Mouse (Mus musculus) right cerebral cortex, postnatal 25 days (tissue): Measurements from ENCODE around the gene Med11.
A peak's percentile ranks its signal among the peaks of the same experiment; 100 is the strongest.
"Not testable (repeated sequence)": the region's sequence is repeated elsewhere in the genome, so short reads cannot be mapped to it uniquely, and the experiment has no call there.

ENCODE experiments used
- DNase-seq: peaks from one replicate; pipeline ENCODE4 v3.0.0; 2022

Med11 gene

GRCm38 (mm10) chr11:70451797-70452498, at the start of gene Med11:
Med11 (plus strand) TSS chr11:70451919.
- DNase-seq: peak; percentile 92

GRCm38 (mm10) chr11:70403598-70403997, 48.1 kb upstream of the Med11 start:
- DNase-seq: no peak

- peak; percentile 92 for DNase-seq
Measured at GRCm38 (mm10) chr11:70409594-70410296, 42.0 kb upstream of the Med11 start, which contains the start of gene Pelp1. Pelp1 (minus strand) TSS chr11:70410031.

DNA sequence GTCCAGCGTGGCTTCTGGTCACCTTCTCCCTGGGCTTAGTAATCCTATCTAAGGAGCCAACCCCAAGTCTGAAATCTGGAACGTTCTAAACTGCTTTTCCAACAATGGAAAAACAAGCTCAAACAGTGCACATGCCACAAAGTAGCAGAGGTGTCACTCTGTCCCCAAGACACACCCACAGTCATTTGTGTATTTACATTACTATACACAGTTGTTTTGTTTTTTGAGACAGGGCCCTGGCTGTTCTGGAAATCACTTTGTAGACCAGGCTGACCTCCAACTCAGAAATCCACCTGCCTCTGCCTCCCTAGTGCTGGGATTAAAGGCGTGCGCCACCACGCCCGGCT, 41.4 kb upstream of the Med11 start:
- no peak for DNase-seq

GRCm38 (mm10) chr11:70412591-70412990, 39.1 kb upstream of the Med11 start:
- no peak for DNase-seq

DNA sequence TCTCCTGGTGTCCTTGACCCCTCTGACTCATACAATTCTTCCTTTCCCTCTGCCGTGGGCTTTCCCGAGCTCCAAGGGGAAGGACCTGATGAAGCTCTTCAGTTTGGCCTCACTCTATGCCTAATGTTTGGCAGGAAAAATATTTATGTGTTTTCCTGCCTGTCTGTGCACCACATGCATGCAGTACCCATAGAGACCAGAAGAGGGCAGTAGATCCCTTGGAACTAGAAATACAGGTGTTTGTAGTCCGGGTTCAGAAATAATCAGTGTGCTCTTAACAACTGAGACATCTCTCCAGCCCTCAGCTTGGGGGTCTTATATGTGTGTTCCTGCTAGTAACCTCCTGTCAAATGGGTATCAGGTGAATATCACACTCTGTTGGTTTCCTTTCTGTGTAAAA, 37.8 kb upstream of the Med11 start:
- DNase-seq: peak; percentile 27

DNA sequence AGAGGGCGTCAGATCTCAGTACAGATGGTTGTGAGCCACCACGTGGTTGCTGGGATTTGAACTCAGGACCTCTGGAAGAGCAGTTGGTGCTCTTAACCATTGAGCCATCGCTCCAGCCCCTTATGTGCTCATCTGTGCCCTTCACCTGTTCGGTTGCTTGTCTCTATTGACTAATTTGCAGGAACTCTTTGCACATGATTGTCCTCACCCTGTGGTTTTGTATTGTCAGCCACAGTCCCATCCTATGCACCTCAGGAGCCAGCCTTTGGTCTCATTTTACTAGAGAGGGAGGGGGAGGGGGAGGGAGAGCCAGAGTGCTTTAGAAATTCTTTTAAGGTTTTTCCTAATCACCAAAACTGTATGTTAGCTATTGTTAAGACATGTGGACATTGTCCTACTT, 33.5 kb upstream of the Med11 start:
- no peak for DNase-seq

DNA sequence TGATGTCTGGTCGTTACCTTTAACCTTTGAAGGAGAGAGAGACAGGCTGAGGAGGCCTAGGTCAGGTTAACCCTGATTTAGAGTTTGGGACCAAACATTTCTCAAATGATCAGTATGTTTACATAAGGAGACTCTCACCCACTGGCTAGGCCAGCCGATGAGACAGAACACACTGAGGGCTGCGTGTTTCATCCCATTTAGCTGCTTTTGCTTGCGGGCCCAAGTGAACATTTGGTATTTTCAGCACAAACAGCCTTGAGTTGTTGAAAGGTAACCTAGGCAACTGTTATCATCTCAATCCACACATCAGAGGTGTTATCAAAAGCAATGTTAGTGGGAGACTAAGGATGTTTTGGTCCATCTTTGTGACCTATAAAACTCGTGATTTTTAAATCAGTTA, 32.2 kb upstream of the Med11 start:
- DNase-seq: no peak

DNA sequence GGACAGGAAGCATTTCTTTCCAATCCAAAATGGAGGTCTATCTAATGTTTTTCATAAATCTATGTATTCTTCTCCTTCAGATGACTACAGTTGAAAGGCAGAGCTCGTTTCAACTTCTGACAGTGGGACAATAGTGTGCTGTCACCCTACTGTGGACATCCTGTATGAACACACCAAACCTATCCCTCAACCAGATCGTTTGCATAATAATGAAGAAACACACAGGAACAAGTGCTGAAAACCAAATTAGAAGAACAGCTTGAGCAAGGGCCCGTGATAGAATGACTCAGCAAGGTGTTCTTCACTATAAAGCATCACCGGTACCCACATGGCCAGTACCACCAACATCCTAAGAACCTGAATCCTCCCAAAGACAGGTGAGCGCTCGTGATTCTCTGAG, 25.1 kb upstream of the Med11 start:
- DNase-seq: not testable (repeated sequence)

GRCm38 (mm10) chr11:70431574-70431973, 20.1 kb upstream of the Med11 start:
- DNase-seq: no peak

GRCm38 (mm10) chr11:70432048-70432894, 19.4 kb upstream of the Med11 start, which contains the start of gene Arrb2:
Arrb2 (plus strand) TSS chr11:70432635.
- peak; percentile 99 for DNase-seq

DNA sequence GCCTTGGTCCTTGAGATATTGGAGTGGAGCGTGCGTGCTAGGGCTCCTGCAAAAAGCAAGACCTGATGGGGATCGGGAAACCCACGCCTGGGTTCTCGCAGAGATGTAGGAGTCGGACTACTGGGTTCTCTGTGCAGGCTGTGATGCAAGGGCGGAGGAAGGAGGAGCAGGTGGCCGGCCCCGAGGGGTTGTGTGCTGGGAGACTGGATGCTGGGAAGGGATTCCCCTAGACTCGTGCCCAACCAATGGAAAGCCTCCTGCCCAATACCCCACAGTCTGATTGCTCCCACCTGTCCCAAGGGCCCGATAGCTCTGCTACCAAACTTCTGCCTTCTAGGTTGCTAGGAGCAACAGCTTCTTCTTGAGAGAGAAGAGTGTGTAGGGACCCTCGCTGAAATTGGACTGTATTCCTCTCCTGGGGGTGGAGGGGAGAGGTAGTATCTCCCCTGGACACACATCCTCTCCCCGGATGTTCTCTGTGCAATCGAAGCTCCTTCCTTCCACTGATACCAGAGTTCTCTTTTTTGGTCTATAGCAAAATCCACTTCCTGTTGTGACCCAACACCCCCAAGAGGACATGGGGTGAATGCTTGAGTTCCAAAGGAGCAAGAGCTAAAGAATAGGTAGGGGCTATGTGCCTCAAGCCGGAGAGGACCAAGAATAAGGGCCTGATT, 18.7 kb upstream of the Med11 start:
- DNase-seq: no peak

GRCm38 (mm10) chr11:70433569-70433943, 18.2 kb upstream of the Med11 start:
- no peak for DNase-seq

- no peak for DNase-seq
Measured at GRCm38 (mm10) chr11:70433951-70434350, 17.8 kb upstream of the Med11 start.

GRCm38 (mm10) chr11:70435476-70435875, 16.2 kb upstream of the Med11 start:
- DNase-seq: no peak

- no peak for DNase-seq
Measured at GRCm38 (mm10) chr11:70437426-70437825, 14.3 kb upstream of the Med11 start.

GRCm38 (mm10) chr11:70438728-70439374, 12.9 kb upstream of the Med11 start:
- no peak for DNase-seq

DNA sequence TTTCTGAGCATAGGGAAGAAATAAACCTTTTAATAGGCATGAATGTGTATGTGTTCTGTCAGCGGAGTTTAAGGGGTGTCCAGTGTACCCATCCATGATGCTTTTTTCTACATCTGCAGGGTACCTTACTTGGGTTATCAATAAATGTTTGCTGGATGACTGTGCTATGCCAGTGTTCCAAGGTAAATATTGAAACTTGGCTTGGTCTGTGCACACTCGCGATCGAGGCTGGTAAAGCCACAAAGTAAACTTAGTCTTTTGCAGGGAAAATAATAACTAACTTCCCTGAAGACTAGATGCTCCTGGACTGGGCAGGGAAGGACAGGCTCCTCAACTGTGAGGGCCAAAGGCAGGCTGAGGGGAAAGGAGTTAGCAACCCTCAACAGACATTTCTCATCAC, 11.1 kb upstream of the Med11 start:
- DNase-seq: no peak

- DNase-seq: no peak
Measured at GRCm38 (mm10) chr11:70441882-70442281, 9.8 kb upstream of the Med11 start.

- DNase-seq: no peak
Measured at GRCm38 (mm10) chr11:70443964-70444363, 7.8 kb upstream of the Med11 start.

DNA sequence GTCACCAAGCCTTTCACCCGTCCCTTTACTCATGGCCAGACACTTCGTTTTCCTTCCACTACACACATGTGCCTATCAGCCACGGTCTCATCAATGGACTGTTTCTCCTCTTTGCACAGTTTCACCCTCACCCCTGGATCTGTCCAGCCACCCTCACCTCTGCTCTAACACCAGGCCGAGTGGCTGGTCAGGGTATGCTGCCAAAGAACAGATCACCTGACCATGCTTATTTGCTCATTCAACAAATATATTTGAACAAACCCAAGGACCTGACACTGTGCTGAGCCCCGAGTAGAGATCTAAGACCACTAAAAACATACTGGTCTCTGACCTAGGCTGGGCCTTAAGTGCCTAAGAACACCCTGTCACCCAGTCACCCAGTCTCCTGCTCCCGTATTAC, 7.1 kb upstream of the Med11 start:
- DNase-seq: no peak

DNA sequence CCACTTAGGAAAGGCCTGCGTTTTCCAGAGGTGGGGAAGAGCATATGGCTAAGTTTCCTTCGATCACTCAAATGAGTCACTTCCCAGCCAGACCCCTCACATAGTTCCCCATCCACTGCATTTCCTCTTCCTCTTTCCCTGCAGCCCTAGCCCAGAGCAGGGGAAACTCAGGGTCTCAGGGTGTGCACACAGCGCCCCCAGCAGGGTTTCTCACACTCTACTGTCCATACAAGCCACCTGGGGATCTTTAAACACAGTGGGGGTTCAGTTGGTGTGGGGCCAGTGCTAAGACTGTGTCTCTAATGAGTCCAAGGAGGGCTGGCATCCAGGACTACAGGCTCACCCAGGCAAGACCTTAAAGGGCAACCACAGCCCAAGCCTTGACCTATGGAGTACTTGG, 5.0 kb upstream of the Med11 start:
- DNase-seq: no peak

- no peak for DNase-seq
Measured at GRCm38 (mm10) chr11:70447373-70447772, 4.3 kb upstream of the Med11 start.
